Mouse (Mus musculus) embryonic facial prominence, embryonic 10.5 days (tissue): ENCODE measurements around the gene Ppp1r36. TPM values are rescaled to one million over a fixed set of nuclear protein-coding genes. Genes with fewer than 3 reads are reported as not detected.
A peak's percentile ranks its signal among the peaks of the same experiment; 100 is the strongest.
"Not testable (repeated sequence)": the region's sequence is repeated elsewhere in the genome, so short reads cannot be mapped to it uniquely, and the experiment has no call there.

ENCODE experiments used
- DNase-seq: peaks from one replicate; pipeline ENCODE4 v3.0.0-alpha.2; 2017; ENCODE audit warnings: low spot score
- H3K27ac ChIP-seq: fragments of 300-500 bp; sonication (generic); replicated peaks from 2 replicates; pipeline ENCODE4 v1.5.1; 2016; ENCODE audit warnings: mild to moderate bottlenecking
- H3K27me3 ChIP-seq: fragments of 300-500 bp; sonication (generic); replicated peaks from 2 replicates; pipeline ENCODE4 v1.6.1; 2016; ENCODE audit warnings: low read depth, mild to moderate bottlenecking; ENCODE audit not compliant: poor library complexity, severe bottlenecking
- H3K36me3 ChIP-seq: fragments of 300-500 bp; sonication (generic); replicated peaks from 2 replicates; pipeline ENCODE4 v1.6.1; 2016; ENCODE audit warnings: mild to moderate bottlenecking, moderate library complexity
- H3K4me1 ChIP-seq: fragments of 300-500 bp; sonication (generic); 2 replicates; pipeline ENCODE4 v1.6.1; 2016
- H3K4me3 ChIP-seq: fragments of 300-500 bp; sonication (generic); 2 replicates; pipeline ENCODE4 v1.5.1; 2016; ENCODE audit warnings: mild to moderate bottlenecking, moderate library complexity
- H3K9me3 ChIP-seq: fragments of 300-500 bp; sonication (generic); 2 replicates; pipeline ENCODE4 v1.6.1; 2016; ENCODE audit warnings: mild to moderate bottlenecking
- WGBS: fragments of 180-500 bp; shearing (Covaris S2); methylation state at CpG from one replicate; pipeline ENCODE4 v1.1.7; 2016; 5-methylcytosine and 5-hydroxymethylcytosine counted together
- polyA plus RNA-seq: library from polyadenylated mRNA; unstranded; fragments of >200 nt; fragmentation: Nextera tagmentation; extraction: Ambion mirVana; gene quantifications from 2 replicates; pipeline ENCODE4 v1.2.1, GENCODE M21; 2016

Ppp1r36 gene
- polyA plus RNA-seq, 1 experiment from 2014 or later = 1.8 TPM

- 46% methylated on average over 7 of the region's 7 CpGs for WGBS
- Histone ChIP-seq H3K4me1 (peaks cover 14% of the 10 kb centered on the region), H3K27ac (no peak overlapping the region), H3K9me3 (no peaks in the 10 kb centered on the region), H3K4me3 (no peak overlapping the region), H3K36me3 (no peaks in the 10 kb centered on the region), H3K27me3 (peaks cover 33% of the 10 kb centered on the region)
- DNase-seq = no peak
Observed at GRCm38 (mm10) chr12:76434111-76434510, 16.8 kb downstream of the Ppp1r36 start.

- peak; percentile 36 for DNase-seq
- Histone ChIP-seq H3K36me3 (no peaks in the 10 kb centered on the region), H3K27me3 (peaks cover 33% of the 10 kb centered on the region), H3K4me3 (peak overlapping the region; percentile 60), H3K27ac (peak overlapping the region; percentile 67; the same call in 1 of the 2 replicates), H3K4me1 (peaks cover 14% of the 10 kb centered on the region), H3K9me3 (no peaks in the 10 kb centered on the region)
- WGBS = 2% methylated on average over 17 of the region's 17 CpGs
Observed at GRCm38 (mm10) chr12:76435084-76435483, 17.7 kb downstream of the Ppp1r36 start.

DNA sequence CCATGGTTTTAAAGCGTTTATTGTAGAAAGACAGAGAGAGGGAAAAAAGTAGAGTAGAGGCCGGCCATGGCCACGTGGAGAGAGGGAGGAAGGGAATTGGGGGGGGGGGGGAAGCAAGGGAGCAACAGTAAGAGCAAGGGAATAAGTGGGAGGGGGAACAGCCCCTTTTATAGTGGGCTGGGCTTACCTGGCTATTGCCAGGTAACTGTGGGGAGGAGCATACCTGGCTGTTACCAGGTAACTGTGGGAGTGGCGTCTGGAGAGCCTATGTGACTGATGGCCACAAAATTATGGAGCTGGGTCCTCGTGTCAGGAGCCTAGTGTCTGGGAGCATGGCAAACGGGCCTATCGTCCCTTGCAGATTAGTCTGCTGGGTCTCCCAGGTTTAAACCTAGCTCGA, 18.2 kb downstream of the Ppp1r36 start:
- peaks cover 33% of the 10 kb centered on the region for H3K27me3 ChIP-seq
- peak overlapping the region; percentile 60 for H3K4me3 ChIP-seq
- H3K4me1 ChIP-seq = peaks cover 14% of the 10 kb centered on the region
- no peak for DNase-seq
- no peaks in the 10 kb centered on the region for H3K9me3 ChIP-seq
- 32% methylated on average over 8 of the region's 8 CpGs for WGBS
- no peaks in the 10 kb centered on the region for H3K36me3 ChIP-seq
- no peak overlapping the region; the same call in 1 of the 2 replicates for H3K27ac ChIP-seq

DNA sequence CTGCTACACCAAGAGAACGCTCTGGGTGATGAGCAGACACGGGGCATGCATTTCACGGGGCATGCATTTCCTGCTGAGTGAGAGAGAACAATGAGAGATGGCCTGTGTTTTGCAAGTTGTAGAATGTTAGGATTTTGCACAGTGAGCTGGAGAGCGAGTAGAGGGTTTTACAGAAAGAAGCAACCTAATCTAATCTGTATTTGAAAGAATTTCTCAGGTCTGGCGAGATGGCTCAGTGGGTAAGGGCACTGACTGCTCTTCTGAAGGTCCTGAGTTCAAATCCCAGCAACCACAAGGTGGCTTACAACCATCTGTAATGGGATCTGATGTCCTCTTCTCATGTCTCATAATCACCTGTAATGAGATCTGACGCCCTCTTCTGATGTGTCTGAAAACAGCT, 26.1 kb downstream of the Ppp1r36 start:
- H3K9me3 ChIP-seq, H3K4me3 ChIP-seq, H3K36me3 ChIP-seq, H3K4me1 ChIP-seq, H3K27me3 ChIP-seq, DNase-seq, H3K27ac ChIP-seq: not testable (repeated sequence)
- 83% methylated on average over 6 of the region's 6 CpGs for WGBS

GRCm38 (mm10) chr12:76444359-76444772, 27.0 kb downstream of the Ppp1r36 start:
- H3K27ac ChIP-seq = no peak overlapping the region
- H3K9me3 ChIP-seq = no peaks in the 10 kb centered on the region
- no peaks in the 10 kb centered on the region for H3K4me1 ChIP-seq
- H3K27me3 ChIP-seq = no peaks in the 10 kb centered on the region
- H3K36me3 ChIP-seq = no peaks in the 10 kb centered on the region
- WGBS = 68% methylated on average over 10 of the region's 10 CpGs
- DNase-seq = no peak
- H3K4me3 ChIP-seq = no peak overlapping the region

DNA sequence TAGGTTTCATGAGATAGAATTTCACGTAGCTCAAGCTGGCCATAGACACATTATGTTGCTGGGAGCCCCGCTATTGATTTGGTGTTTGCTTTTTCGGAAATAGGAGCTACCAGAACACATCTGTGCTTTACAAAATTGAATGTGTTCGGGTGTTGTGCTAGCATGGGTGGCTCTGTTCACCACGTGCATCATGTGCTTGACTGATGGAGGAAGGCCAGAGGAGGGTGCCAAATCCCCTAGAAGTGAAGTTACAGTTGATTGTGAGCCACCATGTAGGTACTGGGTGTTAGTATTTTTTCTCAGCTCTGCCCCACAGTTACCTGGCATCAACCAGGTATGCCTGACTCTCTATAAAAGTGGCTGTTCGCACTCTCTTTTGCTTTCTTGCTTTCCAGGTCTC, 27.5 kb downstream of the Ppp1r36 start:
- Histone ChIP-seq H3K4me3 (no peak overlapping the region), H3K27ac (no peak overlapping the region), H3K27me3 (no peaks in the 10 kb centered on the region), H3K9me3 (no peaks in the 10 kb centered on the region), H3K4me1 (no peaks in the 10 kb centered on the region), H3K36me3 (no peaks in the 10 kb centered on the region)
- no peak for DNase-seq
- 85% methylated on average over 6 of the region's 6 CpGs for WGBS

- DNase-seq = no peak
- Histone ChIP-seq H3K36me3 (no peaks in the 10 kb centered on the region), H3K27me3 (no peaks in the 10 kb centered on the region), H3K9me3 (no peaks in the 10 kb centered on the region), H3K27ac (no peak overlapping the region), H3K4me3 (no peak overlapping the region), H3K4me1 (no peaks in the 10 kb centered on the region)
- 94% methylated on average over 11 of the region's 11 CpGs for WGBS
Observed at GRCm38 (mm10) chr12:76446201-76446600, 28.9 kb downstream of the Ppp1r36 start.

DNA sequence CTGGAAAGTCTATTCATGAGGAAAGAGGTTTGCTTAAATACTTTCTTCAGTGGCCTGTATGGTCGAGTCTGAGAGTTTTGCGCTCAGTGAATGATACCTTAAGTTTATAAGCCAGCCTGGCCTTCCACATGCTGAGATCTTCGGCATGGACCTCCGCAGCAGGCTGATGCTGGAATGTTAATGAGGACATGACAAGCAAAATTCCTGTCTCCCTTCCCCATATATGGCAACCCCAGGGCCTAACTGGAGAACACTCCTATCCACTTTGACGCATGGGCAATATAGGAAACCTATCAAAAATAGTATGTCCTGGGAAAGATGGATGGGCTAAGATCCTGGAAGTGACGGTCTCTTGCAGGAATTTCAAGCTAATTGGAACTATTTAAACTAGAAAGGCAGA, 30.8 kb downstream of the Ppp1r36 start:
- DNase-seq = no peak
- Histone ChIP-seq H3K4me3 (no peak overlapping the region), H3K36me3 (no peaks in the 10 kb centered on the region), H3K27ac (no peak overlapping the region), H3K9me3 (no peaks in the 10 kb centered on the region), H3K4me1 (no peaks in the 10 kb centered on the region), H3K27me3 (no peaks in the 10 kb centered on the region)
- 79% methylated on average over 6 of the region's 6 CpGs for WGBS

DNA sequence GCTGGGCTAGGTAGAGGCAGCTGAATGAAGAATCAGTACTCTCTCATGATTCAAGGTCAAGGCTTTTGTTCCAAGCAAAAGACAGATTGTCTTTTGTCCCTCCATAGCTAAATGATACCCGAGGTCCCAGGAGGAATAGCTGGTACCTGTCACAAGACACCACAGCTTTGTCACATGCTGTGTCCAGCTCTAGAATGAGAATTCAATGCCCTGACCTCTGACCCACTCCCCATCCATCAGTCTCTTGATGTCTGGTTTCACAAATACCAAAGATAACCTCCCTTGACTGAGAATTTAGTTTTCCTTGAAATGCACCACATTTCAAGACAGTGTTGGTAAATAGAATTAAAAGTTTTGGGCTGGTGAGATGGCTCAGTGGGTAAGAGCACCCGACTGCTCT, 34.9 kb downstream of the Ppp1r36 start:
- Histone ChIP-seq H3K27me3 (no peaks in the 10 kb centered on the region), H3K4me3 (no peak overlapping the region), H3K36me3 (no peaks in the 10 kb centered on the region), H3K9me3 (no peaks in the 10 kb centered on the region), H3K4me1 (no peaks in the 10 kb centered on the region), H3K27ac (no peak overlapping the region)
- WGBS = 72% methylated on average over 2 of the region's 2 CpGs
- no peak for DNase-seq

DNA sequence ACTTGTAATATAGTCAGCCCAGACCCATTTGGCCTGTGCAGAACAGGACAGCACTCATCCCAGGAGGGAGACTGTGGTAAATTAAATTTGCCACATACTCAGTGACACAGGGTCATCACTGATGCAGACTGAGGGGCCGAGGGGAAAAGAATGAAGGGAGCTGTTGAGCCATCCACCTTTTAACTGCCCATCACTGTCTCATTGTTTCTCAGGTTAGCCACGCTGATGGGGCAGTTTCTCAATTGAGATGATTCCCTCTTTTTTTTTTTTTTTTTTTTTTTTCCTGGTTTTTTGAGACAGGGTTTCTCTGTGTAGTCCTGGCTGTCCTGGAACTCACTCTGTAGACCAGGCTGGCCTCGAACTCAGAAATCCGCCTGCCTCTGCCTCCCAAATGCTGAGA, 41.1 kb downstream of the Ppp1r36 start:
- not testable (repeated sequence) for H3K27ac ChIP-seq, H3K27me3 ChIP-seq, H3K4me3 ChIP-seq, H3K36me3 ChIP-seq, H3K4me1 ChIP-seq, H3K9me3 ChIP-seq, DNase-seq
- WGBS = 72% methylated on average over 4 of the region's 4 CpGs

DNA sequence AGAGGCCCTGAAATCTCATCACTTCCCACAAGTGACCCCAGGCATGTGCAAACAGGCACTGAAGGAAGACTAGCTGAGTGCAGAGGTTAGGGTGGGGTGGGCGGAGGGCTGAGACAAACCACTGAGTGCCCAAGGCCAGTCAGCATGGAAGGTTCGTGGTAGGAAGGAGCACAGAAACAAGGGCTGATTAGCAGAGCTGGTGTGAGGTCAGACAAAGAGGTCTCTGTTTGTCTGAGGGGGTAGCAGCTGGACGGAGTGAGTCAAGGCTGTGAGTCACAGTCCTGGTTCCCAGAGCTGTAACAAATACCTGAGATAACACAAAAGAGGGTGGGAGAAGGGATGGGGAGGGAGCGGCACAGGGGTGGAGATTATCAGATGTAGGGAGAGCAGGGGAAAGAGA, 41.7 kb downstream of the Ppp1r36 start:
- Histone ChIP-seq H3K4me1 (peaks cover 8% of the 10 kb centered on the region), H3K9me3 (no peaks in the 10 kb centered on the region), H3K36me3 (no peaks in the 10 kb centered on the region), H3K27me3 (no peaks in the 10 kb centered on the region), H3K4me3 (no peak overlapping the region), H3K27ac (peak overlapping the region; percentile 37; the same call in 1 of the 2 replicates)
- peak; percentile 31 for DNase-seq
- WGBS = 34% methylated on average over 4 of the region's 4 CpGs

- Histone ChIP-seq H3K27me3 (no peaks in the 10 kb centered on the region; the same call in 1 of the 2 replicates), H3K27ac (no peak overlapping the region), H3K4me3 (no peak overlapping the region), H3K36me3 (no peaks in the 10 kb centered on the region), H3K9me3 (no peaks in the 10 kb centered on the region), H3K4me1 (peaks cover 8% of the 10 kb centered on the region)
- 96% methylated on average over 9 of the region's 9 CpGs for WGBS
- no peak for DNase-seq
Observed at GRCm38 (mm10) chr12:76463391-76463790, 46.1 kb downstream of the Ppp1r36 start.

- Histone ChIP-seq H3K4me1 (no peaks in the 10 kb centered on the region), H3K9me3 (no peaks in the 10 kb centered on the region), H3K4me3 (no peak overlapping the region), H3K27me3 (no peaks in the 10 kb centered on the region; the same call in 1 of the 2 replicates), H3K27ac (no peak overlapping the region), H3K36me3 (no peaks in the 10 kb centered on the region)
- no peak for DNase-seq
- 79% methylated on average over 12 of the region's 12 CpGs for WGBS
Observed at GRCm38 (mm10) chr12:76464651-76465252, 47.4 kb downstream of the Ppp1r36 start.
